In genomic region chr1:170709969-170710368, GRCm38 (mm10) we compare ENCODE assay signal across 26 mouse cellular contexts.
A peak's percentile ranks its signal among the peaks of the same experiment; 100 is the strongest.
DNase-seq lines count a peak whose midpoint lies in the region; ATAC-seq and TF ChIP-seq lines count a peak whose summit lies in the region.
"Had no signal": no experiment of that assay in that cellular context is flagged by ENCODE, and none has a peak within 500 bp of the region (broad histone marks: within the 10 kb centered on the region; RNA-seq: fewer than 3 reads in every experiment).

No protein-coding gene starts in this region.

- no peak for TF ChIP-seq CTCF in bone marrow macrophage, adult 2 months (IDR thresholded peaks at IDR 0.05; ENCODE audit: low read depth, low read length)

- no peaks in the 10 kb centered on the region for H3K27me3 ChIP-seq in liver, embryonic 15.5 days
- H3K27me3 ChIP-seq: forebrain, embryonic 15.5 days; heart, embryonic 13.5 days; hindbrain, embryonic 15.5 days; limb, embryonic 13.5 days; Patski had no signal

- no peak for TF ChIP-seq POLR2A in bone marrow macrophage, adult 2 months (IDR thresholded peaks at IDR 0.05; ENCODE audit: borderline replicate concordance, low read depth, low read length)

- peaks cover 50% of the 10 kb centered on the region for H3K4me1 ChIP-seq in bone marrow macrophage, adult 2 months (ENCODE audit: control insufficient read depth, insufficient read depth, low read length)
- 0 out of 2 replicates have a peak, but pooled peaks cover 6% of the 10 kb centered on the region for H3K4me1 ChIP-seq in liver, embryonic 15.5 days (replicated peaks)
- H3K4me1 ChIP-seq: forebrain, embryonic 15.5 days; hindbrain, embryonic 10.5 days; hindbrain, embryonic 15.5 days; limb, embryonic 13.5 days had no signal

- H3K9me3 ChIP-seq in liver, embryonic 15.5 days (replicated peaks), result no peaks in the 10 kb centered on the region
- H3K9me3 ChIP-seq: forebrain, embryonic 15.5 days; G1E; heart, embryonic 13.5 days; hindbrain, embryonic 10.5 days; hindbrain, embryonic 15.5 days; limb, embryonic 13.5 days had no signal

- no peak overlapping the region for H3K9ac ChIP-seq in liver, embryonic 15.5 days
- H3K9ac ChIP-seq: forebrain, embryonic 15.5 days; heart, embryonic 13.5 days; hindbrain, embryonic 15.5 days; limb, embryonic 13.5 days had no signal

- WGBS in liver, embryonic 15.5 days (ENCODE audit: insufficient replicate concordance), result 46% methylated on average over 3 of the region's 3 CpGs

- 0 out of 2 replicates have a peak, but pooled peaks cover 5% of the 10 kb centered on the region for H3K36me3 ChIP-seq in liver, embryonic 15.5 days (replicated peaks)
- H3K36me3 ChIP-seq: forebrain, embryonic 15.5 days; hindbrain, embryonic 15.5 days had no signal

- peak overlapping the region; percentile 42 for H3K4me3 ChIP-seq in bone marrow macrophage, adult 2 months (ENCODE audit: insufficient read depth, low read length)
- no peak overlapping the region for H3K4me3 ChIP-seq in liver, embryonic 15.5 days (replicated peaks)
- H3K4me3 ChIP-seq: forebrain, embryonic 15.5 days; heart, adult 2 months; heart, embryonic 13.5 days; hindbrain, embryonic 10.5 days; hindbrain, embryonic 15.5 days; left cerebral cortex, adult 2 months; limb, embryonic 13.5 days had no signal

- no peak overlapping the region for H3K4me2 ChIP-seq in liver, embryonic 15.5 days
- H3K4me2 ChIP-seq: forebrain, embryonic 15.5 days; heart, embryonic 13.5 days; hindbrain, embryonic 15.5 days; limb, embryonic 13.5 days; midbrain, embryonic 11.5 days had no signal

- peak; percentile 30; the same call in 1 of the 2 replicates for ATAC-seq in liver, embryonic 15.5 days (ENCODE audit: insufficient read depth)
- peak; percentile 59; the same call in 1 of the 2 replicates for ATAC-seq in megakaryocyte-erythroid progenitor cell, adult 5-6 weeks (replicated peaks; ENCODE audit: low FRiP score, low TSS enrichment, poor library complexity, severe bottlenecking)
- ATAC-seq: forebrain, embryonic 15.5 days; midbrain, embryonic 16.5 days; Patski had no signal

- peak; percentile 60 for DNase-seq in heart, adult 11 months
- DNase-seq in heart, postnatal 4 days, result no peak
- DNase-seq in thymus, adult 18-20 months, result no peak
- no peak for DNase-seq in MN1 (ENCODE audit: low spot score)
- DNase-seq: adrenal gland, postnatal 10 days; cerebellum, adult 18-20 months; cerebellum, postnatal 10 days; gastrocnemius, postnatal 36 days; heart, postnatal 10 days; kidney, adult 11 months; lung, adult 2 months; right cerebral cortex, adult 18-20 months had no signal

- peak overlapping the region; percentile 99 for H3K27ac ChIP-seq in bone marrow macrophage, adult 2 months (ENCODE audit: insufficient read depth, low read depth, low read length)
- no peak overlapping the region for H3K27ac ChIP-seq in liver, embryonic 15.5 days (replicated peaks)
- H3K27ac ChIP-seq: forebrain, embryonic 15.5 days; heart, adult 2 months; heart, embryonic 13.5 days; hindbrain, embryonic 10.5 days; hindbrain, embryonic 15.5 days; left cerebral cortex, adult 2 months; limb, embryonic 13.5 days had no signal
